Mouse (Mus musculus): ENCODE measurements around the gene Epop. TPM values are rescaled to one million over a fixed set of nuclear protein-coding genes. Genes with fewer than 3 reads are reported as not detected.

The Epop gene
- polyA plus RNA-seq, 1 experiment, result 7.0 TPM

- no peak for DNase-seq (ENCODE audit: low read depth)
Measured at GRCm38 (mm10) chr11:97603891-97604290, 25.6 kb downstream of the Epop start.

DNA sequence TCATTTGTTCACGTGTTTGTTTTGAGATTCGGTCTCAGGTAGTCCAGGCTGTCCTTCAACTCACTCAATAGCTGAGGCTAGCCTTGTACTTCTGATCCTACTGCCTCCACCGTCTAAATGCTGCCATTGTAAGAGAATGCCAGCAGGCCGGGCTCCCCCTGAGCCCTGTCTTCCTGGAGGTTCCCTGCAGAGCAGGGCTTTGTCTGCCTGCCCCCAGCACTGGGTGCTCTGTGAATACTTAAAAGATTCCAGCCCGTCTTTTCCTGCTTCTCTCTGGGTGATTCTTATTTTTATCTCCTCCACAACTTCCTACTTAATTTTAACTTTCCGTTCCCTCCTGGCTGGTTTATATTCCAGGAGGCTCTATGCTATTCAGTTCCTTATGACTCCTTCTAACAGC is 27.3 kb downstream of the Epop start:
- TF ChIP-seq CTCF (IDR thresholded peaks at IDR 0.05; ENCODE audit: borderline replicate concordance, extremely low read depth, insufficient read depth, insufficient read length) (no peak), POLR2A (IDR thresholded peaks at IDR 0.05; ENCODE audit: borderline replicate concordance, extremely low read depth, insufficient read depth, insufficient read length, poor library complexity, severe bottlenecking) (no peak)
- no peak for DNase-seq (ENCODE audit: low read depth)

More at GRCm38 (mm10) chr11:97603891-97604290, 25.6 kb downstream of the Epop start:
- TF ChIP-seq CTCF (IDR thresholded peaks at IDR 0.05; ENCODE audit: borderline replicate concordance, extremely low read depth, insufficient read depth, insufficient read length), result no peak
- no peak for TF ChIP-seq POLR2A (IDR thresholded peaks at IDR 0.05; ENCODE audit: borderline replicate concordance, extremely low read depth, insufficient read depth, insufficient read length, poor library complexity, severe bottlenecking)

- TF ChIP-seq POLR2A (IDR thresholded peaks at IDR 0.05; ENCODE audit: borderline replicate concordance, extremely low read depth, insufficient read depth, insufficient read length, poor library complexity, severe bottlenecking), result no peak
- TF ChIP-seq CTCF (IDR thresholded peaks at IDR 0.05; ENCODE audit: borderline replicate concordance, extremely low read depth, insufficient read depth, insufficient read length), result no peak
- no peak for DNase-seq (ENCODE audit: low read depth)
Measured at GRCm38 (mm10) chr11:97599104-97599503, 30.4 kb downstream of the Epop start.

DNA sequence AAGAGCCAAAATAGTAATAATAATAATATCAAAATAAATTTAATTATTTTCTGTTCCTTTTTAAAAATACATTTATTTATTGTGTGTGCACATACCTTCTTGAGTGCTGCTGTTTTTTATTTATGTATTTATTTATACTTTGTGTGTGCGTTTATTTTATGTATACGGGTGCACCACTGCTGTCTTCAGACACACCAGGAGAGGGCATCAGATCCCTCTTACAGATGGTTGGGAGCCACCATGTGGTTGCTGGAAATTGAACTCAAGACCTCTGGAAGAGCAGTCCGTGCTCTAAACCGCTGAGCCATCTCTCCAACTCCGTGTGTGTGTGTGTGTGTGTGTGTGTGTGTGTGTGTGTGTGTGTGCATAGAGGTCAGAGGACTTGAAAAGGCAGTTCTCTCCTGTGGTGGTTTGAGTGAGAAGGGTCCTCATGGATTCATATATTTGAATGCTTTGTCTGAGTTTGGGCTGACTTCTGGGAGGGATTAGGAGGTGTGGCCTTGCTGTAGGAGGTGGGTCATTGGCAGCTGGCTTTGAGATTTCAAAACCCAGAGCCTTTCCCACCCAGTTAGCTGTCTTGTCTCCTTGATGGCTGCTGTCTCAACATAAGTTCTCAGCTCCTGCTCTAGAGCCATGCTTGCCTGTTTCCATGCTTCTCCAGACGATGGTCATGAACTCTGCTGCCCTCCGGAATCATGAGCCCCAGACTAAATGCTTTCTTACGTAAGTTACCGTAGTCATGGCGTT is 31.4 kb downstream of the Epop start:
- TF ChIP-seq CTCF (IDR thresholded peaks at IDR 0.05; ENCODE audit: borderline replicate concordance, extremely low read depth, insufficient read depth, insufficient read length) (no peak), POLR2A (IDR thresholded peaks at IDR 0.05; ENCODE audit: borderline replicate concordance, extremely low read depth, insufficient read depth, insufficient read length, poor library complexity, severe bottlenecking) (no peak)
- DNase-seq (ENCODE audit: low read depth), result no peak

- no peak for DNase-seq (ENCODE audit: low read depth)
- TF ChIP-seq POLR2A (IDR thresholded peaks at IDR 0.05; ENCODE audit: borderline replicate concordance, extremely low read depth, insufficient read depth, insufficient read length, poor library complexity, severe bottlenecking), result no peak
- TF ChIP-seq CTCF (IDR thresholded peaks at IDR 0.05; ENCODE audit: borderline replicate concordance, extremely low read depth, insufficient read depth, insufficient read length), result no peak
Measured at GRCm38 (mm10) chr11:97594136-97594535, 35.4 kb downstream of the Epop start.

DNA sequence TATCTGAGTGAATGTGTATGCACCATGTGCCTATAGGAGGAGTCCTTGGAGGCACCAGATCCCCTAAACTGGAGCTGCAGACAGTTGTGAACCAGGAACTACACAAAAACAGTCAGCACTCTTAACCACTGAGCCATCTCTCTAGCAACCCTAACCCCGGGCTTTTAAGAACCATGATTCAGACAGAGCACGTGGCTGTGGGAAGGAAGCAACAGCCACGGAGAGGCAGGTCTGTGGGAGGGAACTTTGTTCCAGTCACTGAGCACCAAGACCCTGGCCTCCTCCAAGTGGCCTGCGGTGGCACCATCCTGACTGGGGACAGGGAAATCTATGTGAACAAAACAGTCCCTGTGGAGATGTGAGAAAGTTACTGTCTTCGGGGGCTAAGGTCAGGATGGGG is 37.6 kb downstream of the Epop start:
- TF ChIP-seq POLR2A (IDR thresholded peaks at IDR 0.05; ENCODE audit: borderline replicate concordance, extremely low read depth, insufficient read depth, insufficient read length, poor library complexity, severe bottlenecking), result no peak
- TF ChIP-seq CTCF (IDR thresholded peaks at IDR 0.05; ENCODE audit: borderline replicate concordance, extremely low read depth, insufficient read depth, insufficient read length), result no peak
- no peak for DNase-seq (ENCODE audit: low read depth)

GRCm38 (mm10) chr11:97590227-97590960 is 39.1 kb downstream of the Epop start:
- DNase-seq (ENCODE audit: low read depth), result no peak
- TF ChIP-seq POLR2A (IDR thresholded peaks at IDR 0.05; ENCODE audit: borderline replicate concordance, extremely low read depth, insufficient read depth, insufficient read length, poor library complexity, severe bottlenecking) (no peak), CTCF (IDR thresholded peaks at IDR 0.05; ENCODE audit: borderline replicate concordance, extremely low read depth, insufficient read depth, insufficient read length) (no peak)

GRCm38 (mm10) chr11:97589216-97589615 is 40.3 kb downstream of the Epop start:
- DNase-seq (ENCODE audit: low read depth), result peak; percentile 59
- TF ChIP-seq CTCF (IDR thresholded peaks at IDR 0.05; ENCODE audit: borderline replicate concordance, extremely low read depth, insufficient read depth, insufficient read length), result no peak
- no peak for TF ChIP-seq POLR2A (IDR thresholded peaks at IDR 0.05; ENCODE audit: borderline replicate concordance, extremely low read depth, insufficient read depth, insufficient read length, poor library complexity, severe bottlenecking)

- no peak for DNase-seq (ENCODE audit: low read depth)
- TF ChIP-seq CTCF (IDR thresholded peaks at IDR 0.05; ENCODE audit: borderline replicate concordance, extremely low read depth, insufficient read depth, insufficient read length) (no peak), POLR2A (IDR thresholded peaks at IDR 0.05; ENCODE audit: borderline replicate concordance, extremely low read depth, insufficient read depth, insufficient read length, poor library complexity, severe bottlenecking) (no peak)
Measured at GRCm38 (mm10) chr11:97585932-97586331, 43.6 kb downstream of the Epop start.

- no peak for TF ChIP-seq POLR2A (IDR thresholded peaks at IDR 0.05; ENCODE audit: borderline replicate concordance, extremely low read depth, insufficient read depth, insufficient read length, poor library complexity, severe bottlenecking)
- TF ChIP-seq CTCF (IDR thresholded peaks at IDR 0.05; ENCODE audit: borderline replicate concordance, extremely low read depth, insufficient read depth, insufficient read length), result no peak
- no peak for DNase-seq (ENCODE audit: low read depth)
Measured at GRCm38 (mm10) chr11:97584476-97584875, 45.0 kb downstream of the Epop start.

DNA sequence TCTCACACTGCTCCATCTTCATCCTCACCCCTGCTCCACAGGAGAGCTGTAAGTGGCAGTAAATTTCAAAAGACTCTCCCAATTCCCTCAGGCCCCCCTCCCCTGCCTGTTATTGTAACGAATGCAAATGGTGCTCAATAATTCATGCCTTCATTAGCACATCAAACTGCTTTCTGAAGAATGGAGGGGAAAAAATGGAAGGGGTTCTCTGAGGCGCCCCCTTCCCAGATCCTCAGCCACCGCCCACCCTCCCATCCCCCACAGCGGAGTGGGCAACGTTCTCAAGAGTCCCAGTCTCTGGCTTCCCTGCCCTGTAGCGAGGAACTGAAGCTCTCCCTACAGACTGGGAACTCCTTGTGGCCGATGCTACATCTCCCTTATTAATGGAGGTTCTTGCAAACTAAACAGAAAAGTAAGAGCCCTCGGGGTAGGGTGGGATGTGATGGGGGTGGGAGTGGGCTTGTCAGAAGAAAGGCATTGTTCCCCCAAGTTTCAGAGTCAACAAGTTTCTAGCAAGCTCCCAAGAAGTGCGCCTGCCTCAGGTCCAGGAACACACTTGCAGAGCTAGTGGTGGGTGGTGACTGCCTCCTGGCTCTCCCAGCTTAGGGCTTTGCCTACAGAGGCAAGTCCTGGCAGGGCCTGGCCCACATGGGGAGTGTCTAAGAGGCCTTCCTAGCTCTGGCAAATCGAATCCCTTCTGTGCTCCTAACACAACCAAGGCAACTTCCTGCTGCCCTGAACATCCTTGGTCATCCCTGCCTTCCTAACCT is 50.2 kb downstream of the Epop start:
- DNase-seq (ENCODE audit: low read depth), result peak; percentile 68
- TF ChIP-seq POLR2A (IDR thresholded peaks at IDR 0.05; ENCODE audit: borderline replicate concordance, extremely low read depth, insufficient read depth, insufficient read length, poor library complexity, severe bottlenecking), result no peak
- TF ChIP-seq CTCF (IDR thresholded peaks at IDR 0.05; ENCODE audit: borderline replicate concordance, extremely low read depth, insufficient read depth, insufficient read length), result no peak

Data from brain, embryonic 14.5 days (tissue).